Mouse (Mus musculus) right cerebral cortex, postnatal 4 days (tissue): ENCODE data around the gene Car4.
A peak's percentile ranks its signal among the peaks of the same experiment; 100 is the strongest.

ENCODE experiments used
- DNase-seq: peaks from one replicate; pipeline ENCODE4 v3.0.0-alpha.2; 2022

Car4 gene

DNA sequence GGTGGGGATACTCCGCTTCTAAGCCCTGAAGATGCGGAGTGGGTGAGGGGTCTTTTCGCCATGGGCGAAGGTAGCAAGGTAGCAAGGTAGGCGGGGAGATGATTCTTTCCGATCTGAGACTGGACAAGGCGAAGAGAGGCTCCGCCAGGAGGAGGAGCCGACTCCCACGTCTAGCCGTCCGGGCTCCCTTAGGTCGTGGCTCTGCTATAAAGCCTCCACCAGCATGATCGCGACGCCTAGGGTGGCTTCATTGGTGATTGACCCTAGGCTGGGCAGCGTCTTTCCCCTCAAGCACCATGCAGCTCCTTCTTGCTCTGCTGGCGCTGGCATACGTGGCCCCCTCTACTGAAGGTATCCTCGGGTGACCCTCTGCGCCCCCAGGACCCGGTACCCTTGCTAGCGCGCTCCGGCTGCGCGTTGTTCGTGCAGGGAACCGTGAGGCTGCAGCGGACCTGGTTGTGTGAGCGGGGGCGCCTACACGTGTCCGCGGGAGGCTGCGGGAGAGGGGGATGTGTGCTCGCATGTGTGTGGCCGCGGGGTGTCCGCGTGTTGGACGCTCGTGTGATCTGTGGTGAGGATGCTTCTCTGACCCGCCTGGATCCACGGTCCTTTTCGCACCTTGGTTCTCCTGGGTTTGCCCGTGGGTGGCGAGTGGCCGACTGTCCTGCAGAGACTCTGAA, at the start of gene Car4:
Gene Car4 (plus strand): TSS at position 196 of the 680 bp plus-strand sequence.
- no peak for DNase-seq

DNA sequence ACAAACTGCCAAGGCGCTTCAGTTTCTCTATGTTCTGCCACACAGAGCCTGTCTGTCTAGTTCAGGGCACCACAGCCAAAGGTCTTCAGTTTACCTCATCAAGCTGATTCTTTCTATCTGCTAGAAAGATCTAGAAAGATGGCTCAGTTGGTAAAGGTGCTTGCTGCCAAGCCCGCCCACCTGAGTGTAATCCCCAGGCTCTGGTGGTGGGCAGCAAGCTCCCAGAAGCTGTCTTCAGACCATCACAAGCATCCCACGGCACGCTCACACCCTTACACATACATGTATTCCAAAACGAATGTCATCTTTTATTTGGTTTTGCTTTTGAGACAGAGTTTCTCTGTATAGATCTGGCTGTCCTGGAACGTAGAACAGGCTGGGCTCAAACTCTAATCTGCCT, 49.1 kb upstream of the Car4 start:
- no peak for DNase-seq

DNA sequence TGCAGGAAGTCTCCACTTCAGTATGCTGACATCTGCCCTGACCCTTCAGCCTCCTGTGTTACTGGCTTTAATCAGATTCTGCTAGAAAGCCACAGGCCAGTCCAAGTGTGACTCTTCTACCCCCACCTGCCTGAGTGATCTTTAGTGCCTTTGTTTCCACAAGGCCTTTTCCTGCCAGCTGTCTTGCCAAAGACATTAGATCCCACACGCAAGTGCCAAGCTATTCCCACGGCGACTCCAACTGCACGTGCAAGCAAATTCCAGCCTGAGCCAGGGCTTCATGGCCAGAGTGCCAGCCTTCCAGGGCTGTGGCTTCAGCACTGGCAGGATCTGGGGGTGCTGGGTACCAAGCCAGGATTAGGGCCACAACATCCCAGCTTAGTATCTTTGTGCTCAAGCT, 47.2 kb upstream of the Car4 start:
- no peak for DNase-seq

DNA sequence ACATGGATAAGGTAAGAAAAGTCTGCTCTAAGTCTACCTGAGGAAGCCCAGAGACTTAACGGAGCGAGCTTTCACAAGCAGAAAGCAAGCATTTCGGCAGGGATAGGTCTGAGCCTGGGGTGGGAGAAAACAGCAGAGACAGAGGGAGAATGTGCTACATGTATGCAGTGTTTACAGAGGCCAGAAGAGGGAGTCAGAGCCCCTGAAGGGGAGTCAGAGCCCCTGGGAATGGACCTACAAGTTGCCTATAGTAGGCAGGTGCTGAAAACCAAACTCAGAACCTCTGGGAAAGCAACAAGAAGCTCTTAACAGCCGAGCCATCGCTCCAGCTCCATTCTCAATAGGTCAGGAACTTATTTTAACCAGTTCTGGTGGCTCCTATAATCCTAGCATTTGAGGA, 42.9 kb upstream of the Car4 start:
- no peak for DNase-seq

DNA sequence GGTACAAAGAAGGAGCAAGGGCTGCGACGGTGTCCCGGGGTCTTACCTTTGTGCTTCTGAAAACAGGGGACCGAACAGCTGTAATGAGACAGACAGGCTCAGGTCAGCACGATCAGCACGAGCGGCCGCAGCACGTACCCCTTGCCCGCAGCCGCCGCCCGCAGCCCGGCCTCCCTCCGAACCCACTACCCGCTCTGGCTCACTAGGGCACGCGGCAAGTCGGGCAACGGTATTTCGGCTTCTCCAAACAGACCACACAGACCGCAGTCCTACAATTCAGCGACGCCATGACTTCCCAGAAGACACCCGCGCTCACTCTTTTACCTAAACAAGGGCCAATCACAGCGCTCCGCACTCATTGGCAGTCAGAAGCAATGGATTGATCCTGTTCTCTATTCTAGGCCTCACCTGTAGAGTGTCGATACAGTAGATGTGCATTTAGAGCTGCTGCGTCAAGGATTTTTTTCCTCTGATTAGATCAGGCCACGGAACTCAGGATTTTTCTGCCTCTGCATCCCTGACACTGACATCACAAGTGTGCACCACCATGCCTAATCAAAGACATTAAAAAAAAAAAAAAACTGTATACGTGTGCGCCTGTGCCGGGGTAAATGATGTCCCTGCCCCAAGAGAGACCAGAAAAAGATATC, 41.4 kb upstream of the Car4 start, which contains the start of gene Znhit3:
Gene Znhit3 (minus strand): TSS at position 314 of the 650 bp plus-strand sequence.
- DNase-seq = peak; percentile 73

DNA sequence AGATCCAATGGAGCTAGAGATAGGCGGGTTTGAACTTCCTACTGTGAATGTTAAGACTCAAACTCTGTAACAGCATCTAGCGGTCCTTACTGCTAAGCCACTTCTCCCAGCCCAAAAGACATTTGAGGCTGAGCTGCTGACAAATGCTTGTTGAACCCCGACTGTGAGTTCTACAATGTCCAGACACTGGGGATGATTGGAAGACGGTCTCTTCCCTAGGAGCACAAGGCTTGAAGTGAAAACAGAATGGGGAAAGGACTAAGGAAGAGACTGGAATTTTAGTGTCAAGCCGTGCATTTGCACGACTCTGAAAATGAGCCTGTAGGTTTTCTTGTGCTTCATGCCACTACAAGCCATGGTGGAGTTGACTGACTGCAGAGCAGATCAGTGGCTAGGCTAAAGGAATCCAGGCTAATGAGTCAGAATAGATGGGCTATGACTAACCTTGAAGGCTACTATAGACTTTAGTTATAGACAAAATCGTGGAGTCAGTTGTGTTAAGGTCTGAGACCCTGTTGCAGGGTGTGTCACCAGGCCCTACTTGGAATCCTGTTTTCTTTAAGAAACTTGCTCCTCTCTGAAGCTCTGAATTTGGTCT, 40.8 kb upstream of the Car4 start:
- DNase-seq = no peak

DNA sequence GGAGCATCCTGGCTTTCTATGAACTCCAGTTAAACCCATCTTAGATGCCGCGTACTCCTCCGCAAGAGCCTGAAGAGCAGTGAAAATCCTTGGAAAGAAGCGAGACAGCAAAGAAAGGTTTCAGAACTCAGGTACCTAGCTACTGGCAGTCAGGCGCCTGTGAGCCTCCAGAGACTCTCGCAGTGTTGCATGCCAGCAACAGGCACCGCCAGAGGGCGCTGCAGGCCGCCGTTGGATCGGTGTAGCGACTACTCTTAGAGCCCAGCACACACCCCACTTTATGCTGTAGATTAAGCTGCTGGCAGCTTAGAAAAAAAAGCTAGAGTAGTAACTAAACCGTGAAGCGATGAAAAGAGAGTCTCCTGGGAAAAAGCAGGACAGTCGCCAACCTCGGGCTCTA, 39.2 kb upstream of the Car4 start:
- peak; percentile 99 for DNase-seq

DNA sequence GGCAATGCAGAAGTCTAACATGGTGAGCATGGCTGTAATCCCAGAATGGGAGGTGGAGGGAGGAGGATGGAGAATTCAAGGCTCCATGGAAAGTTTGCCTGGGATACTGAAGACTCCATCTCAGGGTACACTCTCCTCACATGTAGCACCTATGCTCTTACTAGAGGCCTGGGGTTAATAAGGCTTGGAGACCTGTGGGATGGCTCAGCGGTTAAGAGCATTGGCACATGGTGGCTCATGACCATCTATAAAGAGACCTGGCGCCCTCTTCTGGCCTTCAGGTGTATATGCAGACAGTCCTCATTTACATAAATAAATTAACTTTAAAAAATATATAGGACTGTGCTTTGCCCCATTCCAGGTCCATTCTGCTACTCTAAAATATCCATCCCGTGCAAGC, 38.3 kb upstream of the Car4 start:
- peak; percentile 22 for DNase-seq

DNA sequence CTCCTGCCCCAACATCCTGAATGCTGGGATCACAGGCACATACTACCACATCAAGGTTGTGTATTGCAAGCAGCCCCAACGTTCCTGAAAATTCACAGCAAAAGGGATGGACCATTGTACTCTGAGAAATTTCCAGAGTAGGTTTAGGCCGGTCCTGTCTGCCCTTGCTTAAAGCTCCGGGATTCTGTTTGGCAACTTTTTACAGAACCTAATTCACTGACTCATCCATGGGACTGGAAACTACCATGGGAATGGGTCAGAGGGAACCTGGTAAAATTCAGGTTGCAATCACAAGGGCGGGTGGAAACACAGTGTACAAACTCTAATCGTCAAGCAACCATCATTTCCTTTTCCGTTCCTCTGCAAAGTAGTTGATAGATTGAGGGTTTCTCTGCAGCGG, 37.6 kb upstream of the Car4 start:
- no peak for DNase-seq

DNA sequence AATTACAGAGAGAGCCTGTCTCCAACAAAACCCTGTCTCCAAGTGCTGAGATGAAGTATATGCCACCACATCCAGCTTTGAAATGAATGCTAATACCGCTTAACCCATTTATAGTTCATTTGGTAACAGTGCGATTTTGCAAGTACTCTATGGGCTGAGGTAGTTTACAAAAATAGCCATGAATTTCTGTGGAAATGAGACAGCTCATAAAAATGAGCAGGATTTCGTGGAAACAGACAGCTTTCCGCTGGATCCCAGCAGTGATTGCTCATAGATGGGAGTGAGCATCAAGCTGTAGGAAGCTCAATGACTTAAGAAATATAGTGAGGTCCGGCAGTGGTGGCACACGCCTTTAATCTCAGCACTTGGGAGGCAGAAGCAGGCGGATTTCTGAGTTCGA, 36.6 kb upstream of the Car4 start:
- DNase-seq = no peak

DNA sequence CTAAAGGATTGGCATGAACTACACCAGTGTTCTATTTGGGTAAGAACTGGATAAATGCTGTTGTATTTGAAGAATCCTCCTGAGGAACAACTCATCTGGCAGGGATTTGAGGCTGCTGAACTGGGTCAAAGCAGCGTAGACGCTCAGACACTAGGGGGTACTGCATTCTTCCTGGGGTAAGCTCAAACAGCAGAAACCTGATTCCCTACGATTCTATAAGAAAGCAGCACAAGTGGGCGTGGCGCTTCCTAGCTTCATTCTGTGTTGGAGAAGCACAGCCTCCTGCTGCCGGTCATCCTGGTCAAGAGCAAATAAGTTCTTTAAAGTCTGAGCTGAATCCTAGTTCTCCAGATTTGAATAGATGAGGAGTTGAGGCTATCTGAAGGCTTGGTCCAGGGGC, 25.3 kb upstream of the Car4 start:
- DNase-seq = no peak

DNA sequence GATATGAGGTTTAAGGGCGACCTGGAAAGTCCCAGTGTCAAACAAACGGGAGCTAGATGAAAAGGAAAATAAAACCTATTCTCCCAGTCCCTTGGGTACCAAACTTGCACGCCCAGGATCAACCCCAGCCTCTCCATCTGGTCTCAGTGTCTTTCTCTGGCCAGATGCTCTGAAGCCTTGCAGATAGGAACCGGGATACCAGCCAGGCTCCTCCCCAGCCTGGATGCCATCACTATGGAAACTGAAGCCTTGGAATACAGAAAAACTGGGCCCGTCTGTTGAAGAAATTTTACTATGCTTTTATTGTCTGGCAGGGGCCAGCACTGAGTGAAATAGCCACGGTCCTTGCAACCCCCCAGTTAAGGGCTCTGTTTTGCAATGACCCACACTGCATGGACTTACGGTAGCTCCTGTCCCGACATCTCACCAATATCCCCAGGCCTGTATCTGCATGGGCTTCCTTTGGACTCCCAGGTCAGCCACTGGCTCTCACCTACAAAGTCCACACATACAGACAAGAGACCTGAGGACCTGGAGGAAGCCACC, 18.0 kb upstream of the Car4 start:
- DNase-seq = peak; percentile 49

DNA sequence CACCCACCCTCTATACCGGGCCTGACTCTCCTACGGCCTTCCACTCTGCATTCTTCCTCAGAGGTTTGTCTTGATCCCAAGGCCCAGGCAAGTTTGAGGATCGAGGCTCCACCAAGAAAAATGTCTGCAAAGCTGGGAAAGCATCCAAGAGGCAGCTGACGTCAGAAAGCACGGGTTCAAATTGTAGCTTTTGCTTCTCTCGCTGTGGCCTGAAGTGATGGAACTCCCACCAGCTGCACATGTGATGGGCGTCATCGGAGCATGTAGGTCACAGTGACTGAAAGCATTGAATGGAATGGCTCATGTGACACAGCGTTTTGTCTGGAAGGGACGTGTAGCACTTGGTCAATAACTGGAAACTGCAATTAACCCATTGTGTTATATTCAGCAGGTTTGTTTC, 17.4 kb upstream of the Car4 start:
- no peak for DNase-seq

DNA sequence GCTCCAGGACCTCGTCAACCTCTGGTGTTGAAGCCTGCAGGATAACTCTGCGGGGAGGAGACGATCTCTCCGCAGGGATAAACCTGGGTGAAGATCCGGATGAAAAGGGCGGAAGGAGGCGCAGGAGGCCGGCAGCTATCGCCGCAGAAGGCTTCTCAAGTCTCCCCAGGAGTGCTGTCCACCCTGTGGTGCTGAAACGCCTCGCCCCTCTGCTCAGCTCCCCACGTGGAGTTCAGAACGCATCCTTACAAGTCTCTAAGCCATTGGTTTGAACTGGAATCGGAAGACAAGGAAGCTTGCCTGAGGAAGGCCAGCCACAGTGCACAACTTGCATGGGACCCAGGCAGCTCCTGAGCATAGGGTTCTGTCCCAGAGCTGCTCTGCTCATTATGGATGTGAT, 13.6 kb upstream of the Car4 start:
- peak; percentile 46 for DNase-seq

DNA sequence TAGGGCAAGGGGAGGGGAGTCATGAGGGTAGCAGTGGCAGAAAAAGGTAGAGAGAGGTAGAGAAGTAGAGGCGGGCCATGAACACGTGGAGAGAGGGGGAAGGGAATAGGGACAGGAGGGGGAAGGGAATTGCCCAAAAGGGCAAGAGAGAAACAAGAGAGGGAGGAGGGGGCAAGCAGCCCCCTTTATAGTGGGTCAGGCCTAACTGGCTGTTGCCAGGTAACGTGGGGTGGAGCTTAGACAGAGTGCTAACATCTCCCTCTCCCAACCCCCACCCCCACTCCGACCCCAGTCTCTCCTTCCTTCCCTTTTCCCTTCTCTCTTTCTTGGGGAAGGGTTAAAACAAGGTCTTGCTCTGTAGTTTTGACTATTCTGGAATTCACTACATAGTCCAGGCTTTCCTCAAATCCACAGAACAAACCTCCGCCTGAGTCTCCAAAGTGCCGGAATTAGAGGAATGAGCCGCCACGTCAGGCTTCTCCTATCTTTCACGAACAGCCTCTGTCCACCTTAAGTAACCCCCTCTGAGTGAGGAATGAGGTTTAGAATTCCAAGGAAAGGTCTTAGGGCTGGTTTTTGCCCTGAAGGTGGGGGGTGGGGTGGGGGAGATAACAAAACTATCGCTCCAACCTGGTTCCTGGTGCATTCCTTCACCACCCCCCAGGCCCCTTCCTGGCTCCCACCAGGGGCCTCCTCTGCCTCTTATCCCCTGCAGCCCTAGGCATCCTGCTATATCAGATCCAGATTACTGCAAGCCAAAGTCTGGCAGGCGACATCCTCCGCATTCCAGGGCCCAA, 12.7 kb upstream of the Car4 start:
- no peak for DNase-seq

DNA sequence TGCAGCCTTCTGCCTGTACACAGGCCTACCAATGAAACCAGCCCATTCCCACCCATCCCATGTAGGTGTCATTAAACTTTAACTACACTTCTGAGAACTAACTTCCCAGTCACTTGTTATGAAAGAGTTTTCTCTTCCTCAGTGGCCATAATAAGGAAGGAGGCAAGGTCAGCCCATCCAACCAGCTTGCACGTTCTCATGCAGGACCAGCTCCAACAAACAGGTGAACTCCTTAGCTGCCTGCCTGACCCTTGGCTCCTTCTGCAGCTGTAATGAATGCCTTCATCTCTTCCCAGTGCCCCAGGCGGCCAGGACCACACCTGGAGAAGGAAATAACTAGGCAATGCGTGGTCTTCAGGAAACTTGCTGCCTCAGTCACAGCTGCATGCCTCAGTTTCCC, 11.7 kb upstream of the Car4 start:
- DNase-seq = no peak

DNA sequence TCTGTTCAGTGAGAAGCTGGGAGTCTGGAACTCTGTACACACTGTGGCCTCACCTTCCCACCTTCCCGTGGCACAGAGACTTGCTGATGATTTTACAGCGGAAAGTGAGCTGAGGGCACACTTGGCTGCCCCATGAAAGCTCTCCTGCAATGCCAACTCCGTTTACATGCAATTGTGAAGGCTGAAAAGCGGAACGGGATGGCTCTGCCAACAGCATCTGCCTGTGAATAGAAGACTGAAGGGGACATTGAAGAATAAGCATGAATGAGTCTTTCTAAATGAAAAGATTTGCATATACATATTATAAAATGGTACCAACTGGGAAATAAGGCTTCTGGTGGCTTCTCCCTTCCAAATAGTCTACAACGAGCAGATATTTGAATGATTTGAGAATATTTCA, 10.4 kb upstream of the Car4 start:
- DNase-seq = no peak

DNA sequence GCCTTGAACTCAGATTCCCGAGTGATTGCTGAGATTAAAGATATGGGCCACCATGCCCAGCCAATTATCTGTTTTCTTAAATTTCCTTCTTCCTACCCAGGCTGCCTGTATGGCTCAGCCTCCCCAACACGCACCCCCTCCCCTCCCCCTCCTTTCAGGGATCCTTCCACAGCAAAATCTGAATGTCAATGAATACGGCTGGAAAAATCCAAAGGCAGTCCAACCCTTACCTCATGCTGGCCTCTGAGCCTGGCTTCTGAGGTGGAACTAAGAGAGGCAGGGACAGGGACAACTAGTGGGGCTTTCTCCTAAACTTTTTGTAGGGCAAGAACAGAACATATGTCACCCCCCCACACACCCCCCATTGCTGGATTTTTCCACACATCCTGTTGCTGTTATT, 9.5 kb upstream of the Car4 start:
- no peak for DNase-seq

DNA sequence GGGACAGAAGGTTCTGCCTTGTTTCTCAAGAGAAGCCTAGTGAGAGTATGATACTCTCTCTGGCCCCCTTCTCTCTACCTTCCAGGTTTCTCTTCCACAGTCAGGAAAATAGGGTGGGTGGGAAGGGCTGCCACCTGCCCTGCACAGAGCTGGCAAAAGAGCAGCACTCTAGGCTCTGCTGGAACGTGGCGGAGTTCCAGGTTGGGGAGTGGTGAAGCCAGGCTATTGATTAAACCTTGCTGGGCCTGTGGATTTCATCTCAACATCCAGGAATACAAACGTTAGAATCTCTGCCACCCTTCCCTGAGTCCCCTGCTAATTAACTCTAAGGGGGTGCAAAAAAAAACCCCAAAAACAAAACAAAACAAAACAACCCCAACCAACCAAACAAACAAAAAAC, 9.1 kb upstream of the Car4 start:
- no peak for DNase-seq

DNA sequence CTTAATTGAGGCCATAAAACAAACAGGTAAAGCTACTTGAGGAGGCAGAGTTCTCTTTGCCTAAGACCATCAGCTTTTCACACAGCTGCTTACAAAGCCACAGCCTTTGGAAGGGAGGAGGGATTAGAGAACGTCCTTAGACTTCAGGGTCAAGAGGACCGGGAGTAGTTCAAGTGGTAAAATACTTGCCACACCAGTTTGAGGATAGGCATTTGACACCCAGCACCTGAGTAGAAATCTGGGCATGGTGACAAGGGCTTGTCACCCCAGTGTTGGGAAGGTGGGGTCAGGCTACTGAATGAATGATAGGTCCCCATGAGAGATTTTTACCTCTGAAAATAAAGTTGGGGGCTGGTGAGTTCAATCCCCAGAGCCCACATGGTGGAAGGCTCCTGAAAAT, 5.0 kb upstream of the Car4 start:
- no peak for DNase-seq

DNA sequence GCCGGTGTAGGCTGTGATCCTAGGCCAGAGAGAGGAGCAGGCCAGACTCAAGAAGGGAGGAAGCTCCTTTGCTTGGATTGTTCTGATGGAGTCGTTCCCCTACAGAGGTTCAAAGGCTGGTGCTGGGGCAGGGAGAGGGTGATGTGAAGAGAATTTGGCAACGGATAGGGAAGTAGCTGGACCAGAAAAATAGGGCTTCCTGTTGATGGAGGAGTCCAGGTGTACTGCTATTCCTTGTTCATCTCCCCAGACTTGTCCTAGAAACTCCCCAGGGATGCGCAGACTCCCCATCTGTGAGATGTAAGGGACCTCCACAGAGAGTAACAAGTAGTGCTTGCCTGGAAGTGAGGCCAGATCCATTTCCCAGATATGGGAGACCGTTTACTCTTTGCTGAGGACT, 1.2 kb upstream of the Car4 start:
- DNase-seq = no peak

DNA sequence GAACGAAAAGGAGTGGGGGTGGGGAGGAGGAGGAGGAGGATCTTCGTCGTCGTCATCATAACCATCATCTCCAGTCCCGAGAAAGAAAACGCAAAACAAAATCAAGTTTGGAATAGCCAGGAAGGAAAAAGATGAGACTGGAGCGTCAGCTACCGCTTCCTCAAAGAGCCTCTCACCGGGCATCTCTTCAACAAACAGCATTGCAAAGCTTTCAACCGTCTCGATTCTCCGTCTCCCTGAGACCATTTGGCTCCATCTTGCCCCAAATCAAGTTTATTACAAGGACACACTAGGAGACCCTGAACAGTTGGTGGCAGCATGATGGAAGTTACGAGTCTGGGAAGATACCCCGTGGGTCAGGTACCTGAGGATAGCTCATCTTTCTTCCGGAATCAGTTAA, 415 bp upstream of the Car4 start:
- DNase-seq = no peak

DNA sequence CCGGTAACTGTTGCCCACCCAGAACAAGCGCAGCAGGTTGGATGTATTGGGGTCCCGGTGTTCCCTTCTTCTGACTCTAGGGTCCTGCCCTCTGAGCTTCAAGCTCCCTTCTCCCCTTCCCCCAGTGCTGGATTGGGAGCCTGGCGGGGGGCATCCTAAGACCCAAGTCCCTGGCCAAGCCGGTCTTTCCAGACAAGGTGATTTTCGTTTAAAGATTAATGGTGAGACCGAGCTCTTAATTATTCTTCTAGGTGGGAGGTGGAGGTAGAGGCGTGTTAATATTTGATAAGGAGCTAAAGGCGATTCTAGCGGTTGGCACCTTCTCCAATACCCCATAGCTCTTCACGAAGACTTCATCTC, 665 bp downstream of the Car4 start:
- no peak for DNase-seq

DNA sequence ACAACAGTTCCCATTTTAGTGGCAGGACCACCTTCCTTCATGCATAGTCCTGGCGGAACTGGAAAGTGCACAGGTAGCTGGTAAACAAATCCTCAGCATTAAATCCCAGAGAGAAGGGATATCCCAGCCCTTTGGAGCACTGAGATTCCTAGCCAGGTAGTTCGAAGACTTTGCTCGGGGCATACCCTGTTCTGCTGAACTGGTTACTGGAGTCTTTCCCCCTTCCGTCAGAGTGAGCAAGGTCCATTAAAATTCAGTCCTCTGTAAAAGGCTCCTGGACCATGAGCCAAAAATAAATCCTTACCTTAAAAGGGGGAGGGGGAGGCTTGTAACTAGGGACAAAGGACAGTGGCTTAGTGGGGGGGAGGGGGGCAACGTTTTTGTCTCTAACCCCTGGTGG, 1.6 kb downstream of the Car4 start:
- DNase-seq = no peak
